Mouse (Mus musculus): ENCODE data around the gene Rgs19. TPM values are rescaled to one million over a fixed set of nuclear protein-coding genes. Genes with fewer than 3 reads are reported as not detected.

The Rgs19 gene
- polyA plus RNA-seq, 1 experiment from 2014 or later = 53.3 TPM

GRCm38 (mm10) chr2:181696801-181697420, 3.1 kb upstream of the Rgs19 start:
- no peak for ATAC-seq (ENCODE audit: insufficient read depth, low FRiP score, low read depth)
- H3K4me2 ChIP-seq = no peak overlapping the region
- H3K36me3 ChIP-seq = no peaks in the 10 kb centered on the region
- H3K9ac ChIP-seq = no peak overlapping the region
- no peak overlapping the region for H3K27ac ChIP-seq
- no peak overlapping the region for H3K4me3 ChIP-seq (replicated peaks)
- 68% methylated on average over 33 of the region's 33 CpGs for WGBS
- peaks cover 16% of the 10 kb centered on the region for H3K4me1 ChIP-seq
- H3K27me3 ChIP-seq (replicated peaks) = no peaks in the 10 kb centered on the region
- H3K9me3 ChIP-seq = no peaks in the 10 kb centered on the region

GRCm38 (mm10) chr2:181695776-181696175, 2.0 kb upstream of the Rgs19 start:
- Histone ChIP-seq H3K9me3 (no peaks in the 10 kb centered on the region), H3K27ac (no peak overlapping the region), H3K27me3 (replicated peaks) (no peaks in the 10 kb centered on the region), H3K36me3 (no peaks in the 10 kb centered on the region), H3K4me1 (peaks cover 16% of the 10 kb centered on the region), H3K4me2 (no peak overlapping the region), H3K4me3 (replicated peaks) (no peak overlapping the region), H3K9ac (no peak overlapping the region)
- no peak for ATAC-seq (ENCODE audit: insufficient read depth, low FRiP score, low read depth)
- WGBS = 79% methylated on average over 1 of the region's 1 CpGs

DNA sequence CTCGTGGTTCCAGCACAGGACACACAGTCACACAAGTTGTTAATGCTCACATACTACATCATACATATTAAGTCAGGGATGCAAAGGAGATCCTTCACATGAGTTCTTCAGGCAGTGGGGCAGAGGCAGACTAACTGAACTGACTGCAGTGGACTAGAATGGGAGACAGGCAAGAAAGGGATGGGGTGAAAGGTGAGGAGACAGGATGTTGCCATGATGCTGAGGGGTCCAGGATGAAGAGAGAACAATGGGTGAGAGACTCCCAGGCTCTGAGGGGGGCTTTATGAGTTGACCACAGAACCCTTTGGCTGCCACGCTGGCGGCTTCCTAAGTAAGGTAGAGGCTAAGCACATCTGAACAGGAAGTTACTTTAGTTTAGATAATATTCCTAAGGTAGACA, 804 bp upstream of the Rgs19 start:
- 89% methylated on average over 3 of the region's 3 CpGs for WGBS
- ATAC-seq (ENCODE audit: insufficient read depth, low FRiP score, low read depth) = no peak
- Histone ChIP-seq H3K27ac (0 out of 2 replicates have a peak overlapping the region, but pooled peaks have one; percentile 71), H3K9ac (no peak overlapping the region), H3K4me1 (peaks cover 16% of the 10 kb centered on the region), H3K9me3 (no peaks in the 10 kb centered on the region), H3K4me3 (replicated peaks) (peak overlapping the region; percentile 68; the same call in 1 of the 2 replicates), H3K36me3 (0 out of 2 replicates have a peak, but pooled peaks cover 1% of the 10 kb centered on the region), H3K27me3 (replicated peaks) (no peaks in the 10 kb centered on the region), H3K4me2 (peak overlapping the region; percentile 96)

GRCm38 (mm10) chr2:181692304-181692703, 1.5 kb downstream of the Rgs19 start:
- H3K9ac ChIP-seq = no peak overlapping the region
- H3K27me3 ChIP-seq (replicated peaks) = no peaks in the 10 kb centered on the region
- peaks cover 16% of the 10 kb centered on the region for H3K4me1 ChIP-seq
- no peak for ATAC-seq (ENCODE audit: insufficient read depth, low FRiP score, low read depth)
- peaks cover 11% of the 10 kb centered on the region; the same call in 1 of the 2 replicates for H3K36me3 ChIP-seq
- H3K4me2 ChIP-seq = peak overlapping the region; percentile 96
- no peaks in the 10 kb centered on the region for H3K9me3 ChIP-seq
- WGBS = 89% methylated on average over 3 of the region's 3 CpGs
- peak overlapping the region; percentile 68; the same call in 1 of the 2 replicates for H3K4me3 ChIP-seq (replicated peaks)
- H3K27ac ChIP-seq = no peak overlapping the region

GRCm38 (mm10) chr2:181691571-181691970, 2.2 kb downstream of the Rgs19 start:
- 83% methylated on average over 4 of the region's 4 CpGs for WGBS
- no peak overlapping the region for H3K4me2 ChIP-seq
- ATAC-seq (ENCODE audit: insufficient read depth, low FRiP score, low read depth) = no peak

DNA sequence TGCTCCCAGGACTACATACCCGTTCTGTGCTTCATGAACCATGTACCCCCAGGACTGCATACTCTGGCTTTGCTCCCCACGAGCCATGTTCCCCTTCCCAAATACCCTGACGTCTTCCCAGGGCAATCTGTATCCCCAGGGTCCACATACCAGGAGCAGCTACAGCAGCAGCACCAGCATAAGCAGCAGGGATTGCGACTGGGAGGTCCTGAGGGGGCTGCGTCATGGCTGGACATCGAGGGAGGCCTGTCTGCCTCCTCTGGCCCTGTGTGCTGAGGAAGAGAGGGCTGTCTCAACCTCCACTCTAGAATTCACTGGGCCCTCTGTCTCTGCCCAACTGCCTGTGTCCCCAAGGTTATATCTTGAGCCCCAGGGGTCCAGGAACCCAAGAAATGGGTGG, 2.7 kb downstream of the Rgs19 start:
- Histone ChIP-seq H3K27me3 (replicated peaks) (no peaks in the 10 kb centered on the region), H3K4me2 (no peak overlapping the region), H3K4me1 (peaks cover 16% of the 10 kb centered on the region), H3K4me3 (replicated peaks) (no peak overlapping the region), H3K36me3 (peaks cover 16% of the 10 kb centered on the region), H3K9me3 (no peaks in the 10 kb centered on the region), H3K27ac (no peak overlapping the region), H3K9ac (no peak overlapping the region)
- ATAC-seq (ENCODE audit: insufficient read depth, low FRiP score, low read depth) = no peak
- 83% methylated on average over 6 of the region's 6 CpGs for WGBS

More at GRCm38 (mm10) chr2:181691571-181691970, 2.2 kb downstream of the Rgs19 start:
- Histone ChIP-seq H3K4me3 (replicated peaks) (no peak overlapping the region), H3K27ac (no peak overlapping the region), H3K27me3 (replicated peaks) (no peaks in the 10 kb centered on the region), H3K9ac (no peak overlapping the region), H3K4me1 (peaks cover 16% of the 10 kb centered on the region), H3K36me3 (peaks cover 15% of the 10 kb centered on the region), H3K9me3 (no peaks in the 10 kb centered on the region)

GRCm38 (mm10) chr2:181689466-181690160, 4.2 kb downstream of the Rgs19 start:
- no peak overlapping the region for H3K4me3 ChIP-seq (replicated peaks)
- H3K27ac ChIP-seq = no peak overlapping the region
- H3K9me3 ChIP-seq = no peaks in the 10 kb centered on the region
- H3K9ac ChIP-seq = no peak overlapping the region
- no peak overlapping the region for H3K4me2 ChIP-seq
- peaks cover 16% of the 10 kb centered on the region for H3K4me1 ChIP-seq
- ATAC-seq (ENCODE audit: insufficient read depth, low FRiP score, low read depth) = no peak
- WGBS = 87% methylated on average over 10 of the region's 10 CpGs
- no peaks in the 10 kb centered on the region for H3K27me3 ChIP-seq (replicated peaks)
- H3K36me3 ChIP-seq = peaks cover 16% of the 10 kb centered on the region

DNA sequence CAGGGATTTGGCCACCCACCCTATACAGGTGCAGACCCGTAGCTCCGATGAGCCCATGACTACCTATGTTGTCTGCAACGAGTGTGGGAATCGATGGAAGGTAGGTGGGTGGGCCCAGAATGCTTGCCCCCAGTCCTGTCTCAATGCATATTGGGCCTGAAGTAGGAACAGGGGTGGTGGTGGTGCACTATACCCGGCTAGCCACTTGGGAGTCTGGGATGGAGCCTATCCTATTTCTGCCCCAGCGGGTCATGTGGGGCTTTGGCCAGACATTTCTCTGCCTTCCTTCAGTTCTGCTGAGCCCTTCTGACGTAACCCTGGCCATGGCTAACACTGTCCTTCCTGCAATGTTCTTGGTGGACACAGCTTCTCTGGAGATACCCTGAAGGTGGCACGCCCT, 6.2 kb downstream of the Rgs19 start:
- H3K36me3 ChIP-seq = peaks cover 16% of the 10 kb centered on the region
- no peak overlapping the region for H3K4me2 ChIP-seq
- no peak overlapping the region for H3K4me3 ChIP-seq (replicated peaks)
- no peak for ATAC-seq (ENCODE audit: insufficient read depth, low FRiP score, low read depth)
- WGBS = 89% methylated on average over 8 of the region's 8 CpGs
- no peaks in the 10 kb centered on the region for H3K9me3 ChIP-seq
- H3K27me3 ChIP-seq (replicated peaks) = no peaks in the 10 kb centered on the region
- no peak overlapping the region for H3K27ac ChIP-seq
- no peak overlapping the region for H3K9ac ChIP-seq
- H3K4me1 ChIP-seq = peaks cover 4% of the 10 kb centered on the region; the same call in 1 of the 2 replicates

DNA sequence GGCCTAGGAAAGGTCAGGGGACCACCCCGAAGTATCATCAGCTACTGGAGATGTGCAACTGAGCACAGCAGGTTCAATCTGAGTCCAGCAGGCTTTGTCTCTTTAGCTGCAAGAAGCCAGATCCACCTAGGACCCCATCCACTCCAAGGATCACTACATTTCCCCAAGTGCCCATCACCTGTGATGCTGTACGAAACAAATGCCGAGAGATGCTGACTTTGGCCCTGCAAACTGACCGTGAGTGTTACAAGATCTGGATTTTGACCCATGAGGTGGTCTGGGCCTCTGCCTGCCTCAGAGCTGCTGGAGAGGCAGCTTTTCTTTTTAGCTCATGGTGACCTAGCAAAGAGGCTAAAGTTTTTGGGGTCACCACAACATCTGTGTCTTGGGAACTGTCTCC, 8.1 kb downstream of the Rgs19 start:
- Histone ChIP-seq H3K9me3 (no peaks in the 10 kb centered on the region), H3K36me3 (peaks cover 16% of the 10 kb centered on the region), H3K4me2 (no peak overlapping the region), H3K9ac (no peak overlapping the region), H3K27ac (no peak overlapping the region), H3K4me3 (replicated peaks) (no peak overlapping the region), H3K4me1 (peaks cover 6% of the 10 kb centered on the region; the same call in 1 of the 2 replicates), H3K27me3 (replicated peaks) (no peaks in the 10 kb centered on the region)
- no peak for ATAC-seq (ENCODE audit: insufficient read depth, low FRiP score, low read depth)
- 87% methylated on average over 4 of the region's 4 CpGs for WGBS

DNA sequence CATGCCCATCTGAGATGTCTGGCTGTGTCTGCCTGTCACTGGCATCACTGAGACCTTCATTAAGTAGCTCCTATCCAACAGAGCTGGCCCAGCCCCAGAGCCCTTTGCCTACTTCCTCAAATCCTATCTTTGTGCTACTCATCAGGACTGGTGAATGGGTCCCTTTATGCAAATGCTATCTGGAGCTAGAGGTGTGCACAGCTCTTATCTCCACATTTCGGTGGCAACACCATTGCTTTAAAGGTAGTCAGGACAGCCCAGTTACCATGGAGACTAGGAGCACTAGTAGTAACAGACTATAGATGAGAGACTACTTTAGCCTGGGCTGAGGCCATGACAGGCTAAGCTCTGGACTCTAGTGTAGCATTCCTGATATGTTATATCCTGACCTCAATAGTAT, 9.1 kb downstream of the Rgs19 start:
- Histone ChIP-seq H3K9me3 (no peaks in the 10 kb centered on the region), H3K4me3 (replicated peaks) (no peak overlapping the region), H3K27me3 (replicated peaks) (no peaks in the 10 kb centered on the region), H3K9ac (no peak overlapping the region), H3K4me1 (peaks cover 9% of the 10 kb centered on the region; the same call in 1 of the 2 replicates), H3K27ac (no peak overlapping the region), H3K36me3 (peaks cover 16% of the 10 kb centered on the region), H3K4me2 (no peak overlapping the region)
- ATAC-seq (ENCODE audit: insufficient read depth, low FRiP score, low read depth) = no peak
- WGBS = 45% methylated on average over 1 of the region's 1 CpGs

- Histone ChIP-seq H3K4me2 (no peak overlapping the region), H3K27me3 (replicated peaks) (no peaks in the 10 kb centered on the region), H3K9ac (no peak overlapping the region), H3K4me1 (peaks cover 14% of the 10 kb centered on the region; the same call in 1 of the 2 replicates), H3K4me3 (replicated peaks) (no peak overlapping the region), H3K36me3 (peaks cover 6% of the 10 kb centered on the region), H3K9me3 (no peaks in the 10 kb centered on the region), H3K27ac (no peak overlapping the region)
- ATAC-seq (ENCODE audit: insufficient read depth, low FRiP score, low read depth) = no peak
- 61% methylated on average over 4 of the region's 4 CpGs for WGBS
Measured at GRCm38 (mm10) chr2:181683381-181683780, 10.4 kb downstream of the Rgs19 start.

DNA sequence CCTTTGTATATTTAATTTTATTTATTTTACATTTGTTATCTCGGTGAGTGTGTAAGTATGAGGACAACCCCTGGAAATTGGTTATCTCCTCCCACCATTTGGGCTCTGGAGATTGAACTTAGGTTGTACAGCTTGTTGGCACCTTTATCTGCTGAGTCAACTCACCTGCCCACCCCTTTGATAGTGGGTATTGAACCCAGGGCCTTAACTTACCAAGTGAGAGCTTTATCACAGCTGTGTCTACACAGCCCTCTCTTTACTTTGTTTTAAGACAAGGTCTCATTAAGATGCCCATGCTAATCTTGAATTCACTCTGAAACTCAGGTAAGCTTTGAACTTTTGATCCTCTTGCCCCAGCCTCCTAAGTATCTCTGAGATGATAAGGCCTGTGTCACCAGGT, 11.8 kb downstream of the Rgs19 start:
- Histone ChIP-seq H3K4me2 (no peak overlapping the region), H3K4me1 (peaks cover 14% of the 10 kb centered on the region; the same call in 1 of the 2 replicates), H3K4me3 (replicated peaks) (no peak overlapping the region), H3K27ac (no peak overlapping the region), H3K9ac (no peak overlapping the region), H3K9me3 (no peaks in the 10 kb centered on the region), H3K27me3 (replicated peaks) (no peaks in the 10 kb centered on the region), H3K36me3 (peaks cover 5% of the 10 kb centered on the region; the same call in 1 of the 2 replicates)
- WGBS = 50% methylated on average over 1 of the region's 1 CpGs
- peak; percentile 57 for ATAC-seq (ENCODE audit: insufficient read depth, low FRiP score, low read depth)

All from stomach, embryonic 15.5 days (tissue).